Mouse (Mus musculus): ENCODE data around the gene Spint5.
A peak's percentile ranks its signal among the peaks of the same experiment; 100 is the strongest.

Gene Spint5

DNA sequence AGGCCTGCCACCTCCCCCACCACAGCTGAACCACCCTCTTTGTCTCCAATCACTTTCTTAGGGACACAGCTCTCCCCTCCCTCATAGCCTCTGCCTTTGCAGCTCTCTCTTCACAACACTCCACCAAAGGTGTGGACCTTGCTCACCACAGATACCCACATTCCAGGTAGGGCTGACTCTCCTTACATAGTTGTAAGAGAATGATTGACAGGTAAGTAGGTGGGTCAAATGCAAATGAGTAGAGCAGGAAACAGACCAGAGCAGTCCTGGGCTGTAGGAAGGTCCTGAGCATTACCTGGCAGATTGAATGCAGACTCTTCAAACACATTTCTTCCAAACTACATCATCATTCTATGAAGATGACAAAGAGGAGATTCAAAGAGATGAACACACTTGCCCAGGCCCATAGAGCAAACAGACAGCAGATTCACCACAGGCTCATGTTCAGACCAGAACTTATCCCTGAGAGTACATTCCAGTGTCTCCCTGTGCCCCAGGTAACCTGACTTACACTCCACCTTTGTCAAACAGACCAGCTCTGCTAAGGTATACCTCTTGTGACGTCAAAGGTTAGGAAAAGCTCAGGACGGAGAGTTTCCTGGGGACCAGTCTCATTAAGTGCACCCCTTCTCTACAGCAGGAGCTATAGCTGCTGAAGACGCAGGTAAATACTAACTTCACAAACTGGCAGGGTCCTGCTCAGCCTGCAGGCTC lies 22.4 kb downstream of the Spint5 start:
- DNase-seq (ENCODE audit: low read depth, low spot score), result no peak

DNA sequence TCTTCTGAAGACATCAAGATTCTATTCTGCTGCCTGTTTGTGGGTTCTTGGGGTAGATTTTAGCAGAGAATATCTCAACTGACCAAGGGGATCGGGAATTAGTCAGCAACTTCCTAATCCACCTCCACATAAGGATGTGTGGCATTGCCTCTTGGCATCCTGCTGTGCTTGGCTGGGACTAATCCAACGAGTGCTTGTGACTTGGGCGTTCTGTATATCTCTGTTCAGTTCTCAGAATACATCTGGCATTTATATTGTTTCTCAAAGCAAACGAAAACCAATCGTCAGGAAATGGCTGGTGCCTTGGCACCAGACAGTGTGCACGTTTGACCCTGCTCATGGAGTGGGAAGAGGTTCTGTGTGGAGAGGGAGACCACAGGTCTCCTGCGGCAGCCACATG lies 24.8 kb downstream of the Spint5 start:
- DNase-seq (ENCODE audit: low read depth, low spot score), result no peak

DNA sequence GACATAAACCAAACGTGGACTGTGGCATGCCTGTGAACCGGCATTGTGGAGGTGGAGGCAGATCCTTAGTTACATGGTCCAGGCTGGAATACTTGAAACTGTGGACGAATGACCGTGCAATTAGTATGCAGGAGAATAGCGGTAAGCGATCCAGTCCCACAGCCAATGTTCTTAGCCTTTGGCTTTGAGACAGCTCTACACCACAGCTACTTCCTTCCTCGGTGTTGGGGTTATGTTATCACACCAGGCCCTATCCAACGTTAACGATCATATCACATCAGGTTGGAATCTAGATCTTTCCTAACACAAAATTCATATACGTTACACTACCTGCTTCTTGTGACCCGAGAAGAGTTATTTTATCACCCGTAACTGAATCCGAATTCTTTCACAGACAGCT lies 29.9 kb downstream of the Spint5 start:
- no peak for DNase-seq (ENCODE audit: low read depth, low spot score)

DNA sequence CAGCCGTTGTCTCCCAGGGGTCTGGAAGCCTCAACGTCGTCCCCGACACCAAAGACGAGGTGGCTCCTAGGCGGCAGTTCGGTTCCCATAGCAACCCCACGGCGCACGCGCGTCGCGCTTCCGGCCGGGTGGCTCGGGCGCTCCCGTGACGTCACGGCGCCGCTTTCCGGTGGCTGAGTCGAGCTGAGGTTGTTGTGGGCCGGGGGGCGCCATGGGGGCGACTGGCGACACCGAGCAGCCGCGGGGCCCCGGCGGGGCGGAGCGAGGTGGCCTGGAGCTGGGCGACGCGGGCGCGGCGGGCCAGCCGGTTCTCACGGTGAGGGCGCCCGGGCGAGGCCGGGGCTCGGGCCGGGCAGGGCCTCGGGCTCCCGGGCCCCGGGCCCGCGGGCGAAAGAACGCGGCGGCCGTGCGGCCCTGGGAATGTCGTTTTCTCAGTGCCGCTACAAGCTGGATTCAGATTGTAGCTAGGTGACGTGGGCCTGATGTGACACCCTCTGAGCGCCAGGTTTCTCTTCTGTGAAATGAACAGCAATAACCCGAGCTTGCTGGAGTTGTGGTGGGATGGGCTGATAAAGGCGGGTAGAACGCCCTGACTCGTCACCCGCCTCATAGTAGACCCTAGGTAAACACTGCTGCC lies 30.9 kb downstream of the Spint5 start, which contains the start of the genes Wfdc3 and Dnttip1:
Gene Wfdc3 (minus strand): TSS at position 89 of the 637 bp plus-strand sequence.
Gene Dnttip1 (plus strand): TSS at position 141 of the 637 bp plus-strand sequence.
- peak; percentile 86 for DNase-seq (ENCODE audit: low read depth, low spot score)

DNA sequence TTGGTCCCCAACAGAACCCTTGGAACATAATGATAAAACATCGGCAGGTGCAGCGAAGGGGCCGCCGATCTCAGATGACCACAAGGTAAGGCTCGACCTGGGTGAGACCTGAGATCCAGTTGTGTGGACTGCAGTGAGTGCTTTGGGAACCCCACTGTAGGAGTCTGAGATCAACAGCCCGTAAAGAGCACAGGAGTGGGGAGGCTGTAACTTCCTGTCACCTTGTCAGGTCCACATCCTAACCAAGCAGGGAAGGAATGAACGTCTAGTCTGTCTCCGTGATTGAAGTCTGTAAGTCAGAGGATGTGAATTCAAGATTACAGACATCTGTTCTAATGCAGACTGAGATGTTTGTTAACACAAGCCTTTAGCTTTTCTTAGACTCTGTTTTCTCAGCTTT lies 31.6 kb downstream of the Spint5 start:
- no peak for DNase-seq (ENCODE audit: low read depth, low spot score)

DNA sequence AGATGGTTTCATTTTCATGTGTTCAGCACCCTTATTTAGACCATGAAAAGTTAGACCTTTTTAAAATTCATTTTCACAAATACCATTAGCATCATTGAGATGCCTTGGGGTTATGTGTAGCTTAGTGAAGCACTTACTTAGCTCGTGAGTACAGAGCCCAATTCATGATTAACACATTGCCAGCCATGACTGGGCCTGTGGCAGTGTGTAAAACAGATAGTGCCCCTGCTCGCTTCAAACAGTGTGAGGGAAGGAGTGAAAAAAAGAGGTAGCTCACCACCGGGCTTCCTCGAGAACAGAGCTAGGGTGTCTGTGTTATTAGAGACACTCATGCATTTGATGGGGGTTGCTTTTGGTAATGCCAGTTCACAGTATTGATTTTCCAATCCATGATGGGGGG lies 33.1 kb downstream of the Spint5 start:
- no peak for DNase-seq (ENCODE audit: low read depth, low spot score)

DNA sequence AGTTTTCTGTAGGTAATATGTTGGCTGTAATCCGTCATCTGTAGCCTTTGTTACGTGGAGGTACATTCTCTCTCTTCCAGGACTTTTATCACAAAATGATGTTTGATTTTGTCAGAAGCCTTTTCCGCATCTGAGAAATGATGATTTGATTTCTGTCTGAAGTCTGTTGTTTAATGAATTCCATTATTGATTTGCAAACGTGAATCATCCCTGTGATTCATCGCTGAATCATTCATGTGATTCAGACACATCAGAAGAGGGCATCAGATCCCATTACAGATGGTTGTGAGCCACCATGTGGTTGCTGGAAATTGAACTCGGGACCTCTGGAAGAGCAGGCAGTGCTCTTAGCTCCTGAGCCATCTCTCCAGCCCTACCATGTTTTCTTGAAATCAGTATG lies 33.9 kb downstream of the Spint5 start:
- no peak for DNase-seq (ENCODE audit: low read depth, low spot score)

DNA sequence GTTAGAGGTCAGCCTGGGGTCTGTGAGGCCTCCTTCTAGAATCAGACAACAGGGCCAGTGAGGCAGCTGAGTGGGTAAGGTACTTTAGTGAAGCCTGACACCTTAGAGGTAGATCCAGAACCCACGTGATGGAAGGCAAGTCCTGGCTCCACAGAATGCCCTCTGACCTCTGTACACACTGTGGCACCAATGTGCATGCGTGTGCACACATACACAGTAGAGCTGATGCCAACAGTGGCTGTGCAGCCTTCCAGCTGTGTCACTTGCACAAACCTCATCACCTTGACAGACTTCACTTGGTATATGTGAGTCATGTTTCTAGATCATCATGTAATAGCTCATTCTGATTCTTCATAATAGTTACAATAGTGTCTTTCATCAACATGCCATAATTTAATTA lies 37.3 kb downstream of the Spint5 start:
- no peak for DNase-seq (ENCODE audit: low read depth, low spot score)

DNA sequence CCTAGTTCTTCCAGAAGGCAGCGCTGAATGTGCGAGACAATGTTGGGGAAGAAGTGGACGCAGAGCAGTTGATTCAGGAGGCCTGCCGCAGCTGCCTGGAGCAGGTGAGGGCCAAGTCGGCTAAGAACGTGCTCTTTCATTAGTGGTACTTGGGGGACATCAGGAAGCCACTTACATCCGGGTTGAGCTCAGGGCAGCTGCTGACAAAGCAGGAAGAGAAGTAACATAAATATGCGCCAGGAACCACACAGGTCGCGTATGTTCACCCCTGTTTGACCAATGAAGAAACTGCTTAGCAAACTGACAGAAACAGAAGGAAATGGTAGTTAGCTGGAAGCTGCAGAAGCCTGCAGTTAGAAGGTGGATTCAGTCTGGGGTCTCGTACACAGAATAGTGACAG lies 39.0 kb downstream of the Spint5 start:
- no peak for DNase-seq (ENCODE audit: low read depth, low spot score)

DNA sequence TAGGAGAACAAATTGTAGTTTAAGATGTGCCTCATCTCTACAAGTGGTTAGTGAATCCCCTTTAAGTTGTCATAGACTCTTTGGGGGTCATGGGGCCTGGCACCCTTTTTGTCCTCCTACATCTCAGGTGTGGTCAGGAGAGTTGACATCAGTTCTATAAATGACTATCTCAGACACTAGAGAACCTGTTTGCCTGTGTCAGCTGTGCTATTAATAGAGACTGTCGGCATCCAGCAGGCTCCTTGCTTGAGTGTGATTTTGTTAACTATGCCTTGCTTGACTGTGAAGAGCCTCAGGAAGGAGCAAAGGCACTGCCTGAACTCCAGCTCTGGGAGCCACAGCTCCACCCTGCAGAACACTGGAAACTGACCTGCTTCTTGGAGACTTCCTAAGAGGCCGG lies 39.7 kb downstream of the Spint5 start:
- DNase-seq (ENCODE audit: low read depth, low spot score), result no peak

DNA sequence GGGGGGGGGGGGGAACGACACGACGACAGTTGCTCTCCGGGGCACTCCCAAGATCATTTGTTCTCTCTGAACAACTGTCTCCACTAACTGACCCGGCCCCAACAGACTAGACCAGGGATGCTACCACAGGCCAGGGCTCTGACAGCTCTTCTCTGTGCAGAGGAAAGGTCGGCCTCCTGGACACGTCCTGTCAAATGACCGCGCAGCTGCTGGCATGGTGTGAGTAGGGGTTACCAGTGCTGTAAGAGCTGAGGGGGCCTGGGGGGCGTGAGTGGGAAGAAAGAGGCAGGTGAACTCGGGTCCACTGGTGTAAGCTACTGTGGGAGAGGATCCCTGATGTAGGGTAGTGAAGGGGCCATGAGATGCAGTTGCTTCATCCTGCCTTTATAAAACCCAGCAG lies 42.7 kb downstream of the Spint5 start:
- no peak for DNase-seq (ENCODE audit: low read depth, low spot score)

DNA sequence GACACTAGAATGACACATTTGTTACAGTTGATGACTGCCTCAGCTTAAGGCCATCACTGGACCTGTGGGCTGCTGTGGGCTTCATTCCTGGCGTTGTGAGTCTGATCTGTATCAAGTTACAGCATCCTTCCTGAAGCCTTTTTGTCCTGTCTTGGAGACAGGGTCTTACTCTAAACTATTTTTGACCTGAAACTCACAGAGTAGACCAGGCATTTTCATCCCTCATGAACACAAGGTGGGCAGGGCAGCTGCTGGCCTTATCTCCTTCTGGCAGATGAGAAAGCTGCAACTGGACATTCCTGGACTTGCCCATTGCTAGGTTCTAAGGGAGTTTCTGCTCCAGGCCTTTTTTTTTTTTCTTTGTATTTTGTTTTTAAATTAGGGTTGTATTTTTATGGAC lies 43.6 kb downstream of the Spint5 start:
- DNase-seq (ENCODE audit: low read depth, low spot score), result no peak

DNA sequence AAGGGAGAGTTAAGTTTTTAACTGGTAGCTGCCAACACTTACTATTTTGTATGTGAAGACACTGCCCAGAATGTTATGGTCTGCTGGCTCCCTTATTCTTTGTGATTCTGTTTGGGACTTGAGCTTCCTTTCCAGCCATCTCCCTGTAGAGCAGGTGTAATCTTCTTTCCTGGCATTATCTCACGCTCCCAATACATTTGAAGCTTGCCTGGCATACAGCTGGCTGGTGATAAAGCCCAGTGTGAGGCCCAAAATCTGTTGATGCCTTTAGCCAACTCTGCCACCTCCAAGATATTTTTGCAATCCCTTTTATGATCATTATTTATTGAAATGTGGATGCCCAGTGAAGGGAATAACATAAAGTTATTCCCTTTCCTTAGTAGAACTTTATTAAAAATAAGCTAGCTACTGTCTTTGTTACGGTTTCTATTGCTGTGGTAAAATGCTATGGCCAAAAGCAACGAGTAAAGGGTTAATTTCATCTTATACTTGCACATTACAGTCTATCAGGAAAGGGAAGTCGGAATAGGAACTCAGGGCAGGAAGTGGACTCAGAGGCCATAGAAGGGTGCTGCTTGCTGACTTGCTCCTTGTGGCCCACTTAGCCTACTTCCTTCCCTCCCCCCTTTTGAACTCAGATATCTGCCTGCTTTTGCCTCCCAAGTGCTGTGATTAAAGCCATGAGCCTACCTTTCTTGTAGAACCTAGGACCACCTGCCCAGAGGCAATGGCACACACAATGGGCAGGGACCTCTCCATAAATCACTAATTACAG lies 45.1 kb downstream of the Spint5 start:
- no peak for DNase-seq (ENCODE audit: low read depth, low spot score)

DNA sequence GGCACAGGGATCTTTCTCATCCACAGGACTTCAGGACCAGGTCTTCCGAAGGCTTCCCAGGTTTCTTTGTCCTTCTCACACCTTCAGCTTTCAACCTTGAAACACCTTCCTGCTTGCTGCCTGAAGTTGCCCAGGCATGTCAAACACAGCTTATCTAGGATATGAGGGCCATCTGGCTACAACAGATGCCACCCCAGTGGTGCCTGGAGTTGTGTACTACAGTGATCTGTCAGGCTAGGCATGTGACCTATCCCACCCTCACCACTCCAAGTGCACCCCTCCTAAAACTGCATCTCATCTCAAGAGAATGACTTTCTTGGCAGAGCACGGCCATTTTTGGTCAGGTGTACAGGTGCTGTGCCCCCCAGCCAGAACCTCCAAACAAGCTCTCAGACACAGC lies 46.4 kb downstream of the Spint5 start:
- no peak for DNase-seq (ENCODE audit: low read depth, low spot score)

DNA sequence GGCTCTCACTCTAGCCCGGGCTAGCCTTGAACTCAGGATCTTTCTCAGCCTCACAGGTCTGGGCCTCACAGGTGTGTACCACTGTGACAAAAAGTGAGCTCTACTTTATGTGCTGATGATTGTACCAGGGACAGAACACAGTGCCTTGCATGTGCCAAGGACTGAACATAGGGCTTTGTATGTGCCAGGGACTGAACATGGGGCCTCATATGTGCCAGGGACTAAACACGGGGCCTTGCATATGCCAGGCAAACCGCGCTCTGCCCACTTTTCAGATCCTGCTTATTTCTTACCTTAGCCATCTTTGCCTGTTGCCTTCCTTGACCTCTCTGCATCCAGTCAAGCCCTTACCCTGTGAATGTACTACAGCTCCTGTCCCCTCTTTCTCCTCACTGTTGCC lies 46.9 kb downstream of the Spint5 start:
- no peak for DNase-seq (ENCODE audit: low read depth, low spot score)

DNA sequence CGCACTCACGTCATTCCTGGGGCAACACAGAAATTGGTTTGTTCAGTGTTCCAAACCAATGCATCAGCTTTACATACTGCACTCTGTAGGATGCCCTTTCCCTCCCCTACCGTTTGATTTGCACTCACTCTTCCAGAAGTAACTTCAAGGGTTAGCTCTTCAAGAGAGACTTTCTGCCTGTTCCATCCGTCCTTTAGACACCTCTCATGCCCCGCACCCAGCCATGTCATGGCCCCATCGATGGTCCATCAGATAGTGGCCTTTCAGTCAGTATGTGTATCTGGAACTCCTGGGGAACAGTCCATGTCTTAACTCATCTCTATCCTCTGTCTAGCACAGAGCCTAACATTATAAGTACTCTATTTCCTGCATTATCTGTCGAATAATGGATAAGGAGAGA lies 47.5 kb downstream of the Spint5 start:
- no peak for DNase-seq (ENCODE audit: low read depth, low spot score)

DNA sequence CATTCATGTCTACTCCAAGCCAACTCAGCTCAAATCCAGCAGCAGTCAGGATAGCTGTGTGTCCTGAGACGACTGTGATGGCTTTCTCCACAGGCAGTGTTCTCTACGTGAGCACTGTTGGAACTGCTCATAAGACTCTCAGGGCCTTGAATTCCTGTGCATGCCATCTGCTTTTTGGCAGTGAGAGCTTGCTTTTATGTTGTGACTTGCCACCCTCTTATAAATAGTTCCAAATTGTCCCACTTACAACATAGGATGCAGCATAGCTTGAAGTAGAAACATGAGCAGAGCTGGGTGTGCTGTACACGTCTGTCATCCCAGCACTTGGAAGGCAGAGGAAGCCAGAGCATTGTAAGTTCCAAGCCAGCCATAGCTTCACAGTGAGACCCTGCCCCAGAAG lies 50.7 kb downstream of the Spint5 start:
- DNase-seq (ENCODE audit: low read depth, low spot score), result no peak
